Mouse (Mus musculus) v-Abl transformed pro-B cells (cell line): Measurements from ENCODE around the gene Mettl7a2.

Source experiments
- in situ Hi-C, 2 experiments: fragments of 400-800 bp; cut with MboI; formaldehyde crosslinking; loops; one replicate each; pipeline ENCODE4 v1.15.1; 2025; ENCODE audit not compliant: unreplicated experiment in 2 of 2

Gene Mettl7a2

GRCm38 (mm10) chr15:100387544-100388223 is 34.7 kb downstream of the Mettl7a2 start:
- in situ Hi-C loops, result loop anchor here in 1 of 2 experiments (10.0 kb wide), 1 partner anchor 57 kb away; no protein-coding TSS in a partner anchor

- in situ Hi-C loops, result loop anchor here in 1 of 2 experiments (10.0 kb wide), 1 partner anchor 56 kb away; no protein-coding TSS in a partner anchor
Measured at GRCm38 (mm10) chr15:100388224-100388835, 35.3 kb downstream of the Mettl7a2 start.

GRCm38 (mm10) chr15:100388886-100389285 is 35.9 kb downstream of the Mettl7a2 start:
- in situ Hi-C loops, result loop anchor here in 1 of 2 experiments (10.0 kb wide), 1 partner anchor 56 kb away; no protein-coding TSS in a partner anchor

GRCm38 (mm10) chr15:100391066-100391465 is 38.1 kb downstream of the Mettl7a2 start:
- in situ Hi-C loops, result loop anchor here in 1 of 2 experiments (10.0 kb wide), 1 partner anchor 54 kb away; no protein-coding TSS in a partner anchor

GRCm38 (mm10) chr15:100391599-100391998 is 38.6 kb downstream of the Mettl7a2 start:
- in situ Hi-C loops, result loop anchor here in 1 of 2 experiments (10.0 kb wide), 1 partner anchor 53 kb away; no protein-coding TSS in a partner anchor

- in situ Hi-C loops, result loop anchor here in 1 of 2 experiments (10.0 kb wide), 1 partner anchor 52 kb away; no protein-coding TSS in a partner anchor
Measured at GRCm38 (mm10) chr15:100393016-100393415, 40.0 kb downstream of the Mettl7a2 start.

GRCm38 (mm10) chr15:100395561-100395960 is 42.6 kb downstream of the Mettl7a2 start:
- in situ Hi-C loops, result loop anchor here in 1 of 2 experiments (10.0 kb wide), 1 partner anchor 49 kb away; no protein-coding TSS in a partner anchor

- in situ Hi-C loops, result no loop called here
Measured at GRCm38 (mm10) chr15:100400592-100401250, 47.7 kb downstream of the Mettl7a2 start.

GRCm38 (mm10) chr15:100401811-100402210 is 48.8 kb downstream of the Mettl7a2 start:
- in situ Hi-C loops, result no loop called here

- in situ Hi-C loops, result no loop called here
Measured at GRCm38 (mm10) chr15:100402347-100402746, 49.3 kb downstream of the Mettl7a2 start.

GRCm38 (mm10) chr15:100402798-100403197 is 49.8 kb downstream of the Mettl7a2 start:
- in situ Hi-C loops, result no loop called here

GRCm38 (mm10) chr15:100403318-100404000 is 50.5 kb downstream of the Mettl7a2 start:
- in situ Hi-C loops, result no loop called here

- in situ Hi-C loops, result no loop called here
Measured at GRCm38 (mm10) chr15:100406088-100406487, 53.1 kb downstream of the Mettl7a2 start.

- in situ Hi-C loops, result no loop called here
Measured at GRCm38 (mm10) chr15:100410918-100411672, 58.1 kb downstream of the Mettl7a2 start.
